Mouse (Mus musculus) cerebellum, adult 2 months (tissue): ENCODE measurements around the gene Slc9a3r2.

Experiments used
- CTCF ChIP-seq: fragments of 200-500 bp; IDR thresholded peaks from 2 replicates; pipeline ENCODE4 v1.5.1; 2011; ENCODE audit warnings: low read depth, mild to moderate bottlenecking, control low read depth, low read length, moderate library complexity, borderline replicate concordance; ENCODE audit not compliant: insufficient read depth
- POLR2A ChIP-seq: fragments of 200-500 bp; IDR thresholded peaks from 2 replicates; pipeline ENCODE4 v1.6.1; 2011; ENCODE audit warnings: low read length, control low read depth, borderline replicate concordance; ENCODE audit not compliant: insufficient read depth

- TF ChIP-seq POLR2A: no peak
- no peak for TF ChIP-seq CTCF
These were observed 9.5 kb downstream of the Slc9a3r2 start for GRCm38 (mm10) chr17:24640581-24640980.
